Mouse (Mus musculus) layer of hippocampus, adult 2 months (tissue): ENCODE results near the gene Bbx. TPM values are rescaled to one million over a fixed set of nuclear protein-coding genes. Genes with fewer than 3 reads are reported as not detected.

Experiments used
- DNase-seq, 2 experiments: peaks; one replicate each; pipeline ENCODE4 v3.0.0; 2022; ENCODE audit warnings: low spot score in 2 of 2
- H3K27ac ChIP-seq: fragments of 200-600 bp; 2 replicates; pipeline ENCODE4 v1.8.1; 2022
- H3K4me3 ChIP-seq: fragments of 200-600 bp; 2 replicates; pipeline ENCODE4 v1.8.1; 2022; ENCODE audit warnings: mild to moderate bottlenecking
- CTCF ChIP-seq: fragments of 200-600 bp; conservative IDR thresholded peaks from 2 replicates; pipeline ENCODE4 v1.8.1; 2022; ENCODE audit warnings: antibody characterized with exemption, mild to moderate bottlenecking, moderate library complexity
- total RNA-seq, 2 experiments: library from RNA; stranded (reverse); gene quantifications; 2 replicates each; pipeline ENCODE4 v1.2.3; 2021

The Bbx gene
- total RNA-seq, 2 experiments from 2014 or later: 27.5 to 28.4 TPM

DNA sequence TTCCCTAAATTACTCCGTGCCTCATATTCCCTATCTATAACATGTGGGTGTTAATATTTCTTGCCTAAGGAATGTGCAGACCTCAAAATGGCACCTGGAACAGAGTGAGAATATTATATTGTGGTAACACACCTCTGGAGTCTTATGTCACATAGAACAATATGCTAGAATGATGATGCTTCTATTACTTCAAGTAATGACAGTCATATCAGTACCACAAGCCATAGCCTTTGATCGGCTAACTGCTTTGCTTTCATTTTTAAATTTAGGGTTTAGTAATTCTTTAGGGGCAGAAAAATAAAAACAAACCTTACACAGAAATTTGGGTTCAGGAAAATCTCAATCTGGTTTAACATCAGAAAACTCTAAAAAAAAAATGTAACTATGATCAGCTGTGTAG lies 201.6 kb downstream of the Bbx start:
- no peak overlapping the region for H3K4me3 ChIP-seq
- TF ChIP-seq CTCF: no peak
- no peak for DNase-seq
- no peak overlapping the region for H3K27ac ChIP-seq

GRCm38 (mm10) chr16:50228833-50229232 lies 203.4 kb downstream of the Bbx start:
- Histone ChIP-seq H3K27ac (no peak overlapping the region), H3K4me3 (no peak overlapping the region)
- DNase-seq: no peak
- no peak for TF ChIP-seq CTCF

DNA sequence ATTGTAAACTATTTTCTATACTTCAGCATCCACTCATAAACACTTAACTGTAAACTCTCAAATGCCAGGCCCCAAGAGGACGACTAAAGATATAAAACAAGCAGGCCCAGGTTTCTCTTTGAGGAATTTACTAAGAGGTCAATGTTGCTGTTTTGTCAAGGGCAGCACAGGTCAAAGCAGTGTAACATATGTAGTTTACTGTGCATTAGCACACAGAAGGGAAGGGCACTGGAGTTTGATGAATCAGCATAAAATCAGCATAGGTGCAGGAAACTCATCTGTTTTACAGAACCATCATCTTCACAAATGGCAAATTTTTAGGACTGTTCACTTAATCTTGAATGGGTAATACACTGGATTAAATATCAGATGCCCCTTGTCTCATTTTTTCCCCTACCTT lies 205.9 kb downstream of the Bbx start:
- no peak for TF ChIP-seq CTCF

GRCm38 (mm10) chr16:50224946-50225345 lies 207.2 kb downstream of the Bbx start:
- H3K27ac ChIP-seq: no peak overlapping the region
- TF ChIP-seq CTCF: no peak
- DNase-seq: no peak
- H3K4me3 ChIP-seq: no peak overlapping the region

More for the DNA sequence above, 205.9 kb downstream of the Bbx start:
- no peak overlapping the region for H3K4me3 ChIP-seq
- H3K27ac ChIP-seq: no peak overlapping the region
- DNase-seq: no peak

GRCm38 (mm10) chr16:50220734-50221501 lies 211.3 kb downstream of the Bbx start:
- no peak for TF ChIP-seq CTCF
- Histone ChIP-seq H3K27ac (no peak overlapping the region), H3K4me3 (no peak overlapping the region)
- DNase-seq: no peak

DNA sequence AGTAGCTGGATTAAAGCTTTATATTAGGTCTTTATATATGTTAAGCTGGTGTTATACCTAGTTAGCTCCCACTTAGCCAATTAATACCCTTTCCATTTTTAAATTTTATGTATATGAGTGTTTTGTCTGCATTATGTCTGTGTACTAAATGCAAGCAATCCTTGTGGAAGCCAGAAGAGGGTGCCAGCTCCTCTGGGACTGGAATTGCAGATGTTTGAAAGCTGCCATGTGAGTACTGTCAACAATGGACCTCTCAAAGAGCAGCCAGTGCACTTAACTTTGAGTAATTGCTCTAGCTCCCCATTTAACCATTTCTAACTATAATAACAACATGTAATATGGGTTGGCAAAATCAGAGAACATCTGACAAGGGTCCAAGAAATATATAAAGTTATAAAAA lies 215.1 kb downstream of the Bbx start:
- no peak for DNase-seq
- no peak overlapping the region for H3K27ac ChIP-seq
- no peak overlapping the region for H3K4me3 ChIP-seq
- TF ChIP-seq CTCF: peak; percentile 48

- Histone ChIP-seq H3K27ac (no peak overlapping the region), H3K4me3 (no peak overlapping the region)
- no peak for TF ChIP-seq CTCF
- no peak for DNase-seq
Measured at GRCm38 (mm10) chr16:50211727-50212126, 220.5 kb downstream of the Bbx start.

- DNase-seq: no peak
- no peak overlapping the region for H3K27ac ChIP-seq
- no peak overlapping the region for H3K4me3 ChIP-seq
- no peak for TF ChIP-seq CTCF
Measured at GRCm38 (mm10) chr16:50211231-50211630, 221.0 kb downstream of the Bbx start.

- H3K27ac ChIP-seq: no peak overlapping the region
- DNase-seq: no peak
- H3K4me3 ChIP-seq: no peak overlapping the region
- TF ChIP-seq CTCF: no peak
Measured at GRCm38 (mm10) chr16:50210742-50211141, 221.4 kb downstream of the Bbx start.

GRCm38 (mm10) chr16:50204944-50205343 lies 227.2 kb downstream of the Bbx start:
- TF ChIP-seq CTCF: no peak
- no peak overlapping the region for H3K27ac ChIP-seq
- DNase-seq: no peak
- no peak overlapping the region for H3K4me3 ChIP-seq

DNA sequence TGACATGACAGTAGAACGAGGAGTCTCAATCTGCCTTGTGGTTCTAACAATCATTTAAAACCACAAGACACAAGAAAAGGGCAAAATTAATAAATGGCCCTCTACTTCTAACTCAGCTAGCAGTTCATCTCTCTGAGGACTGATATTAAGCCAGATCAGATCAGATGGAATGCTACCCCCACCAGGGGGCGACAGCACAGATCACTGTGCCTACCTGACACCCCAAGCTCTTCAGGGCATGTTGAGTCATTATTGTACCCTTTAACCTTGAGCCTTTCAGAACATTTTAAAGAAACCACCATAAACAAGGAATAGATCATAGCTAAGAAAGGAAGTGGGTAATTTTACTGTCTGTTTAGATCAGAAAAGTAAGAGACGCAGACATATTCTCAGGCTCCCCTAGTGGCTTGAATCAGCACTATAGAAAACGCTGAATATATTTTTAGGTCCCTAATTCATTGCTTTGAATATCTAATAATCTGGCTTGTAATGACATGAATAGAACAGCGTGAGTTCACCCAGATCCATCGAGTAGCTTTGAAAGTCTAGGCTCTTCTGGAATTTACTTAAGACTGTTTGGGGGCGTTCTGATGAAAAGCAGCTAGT lies 230.5 kb downstream of the Bbx start:
- peak; percentile 79 for TF ChIP-seq CTCF
- no peak for DNase-seq
- Histone ChIP-seq H3K4me3 (no peak overlapping the region), H3K27ac (no peak overlapping the region)

GRCm38 (mm10) chr16:50200214-50200613 lies 232.0 kb downstream of the Bbx start:
- H3K4me3 ChIP-seq: no peak overlapping the region
- no peak for TF ChIP-seq CTCF
- no peak overlapping the region for H3K27ac ChIP-seq
- DNase-seq: no peak

DNA sequence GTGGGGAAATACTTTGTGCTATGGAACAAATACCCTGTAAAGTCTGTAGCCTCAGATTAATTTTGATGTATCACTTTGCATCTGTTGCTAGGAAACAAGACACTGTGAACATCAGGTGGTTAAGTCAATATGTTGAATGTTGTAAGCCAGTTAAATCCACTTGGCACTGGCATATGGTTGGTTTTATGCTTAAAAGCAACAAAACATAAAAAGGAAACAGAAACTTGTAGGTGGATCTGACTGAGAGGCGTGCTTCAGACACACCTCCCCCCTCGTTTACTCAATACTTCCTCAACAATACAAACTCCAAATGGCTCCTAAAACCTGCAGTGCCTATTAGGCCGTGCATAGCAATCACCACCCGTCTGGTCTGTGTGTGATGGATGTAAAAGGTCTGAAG lies 236.1 kb downstream of the Bbx start:
- TF ChIP-seq CTCF: no peak
- DNase-seq: peak; percentile 20 to 75
- H3K27ac ChIP-seq: no peak overlapping the region
- no peak overlapping the region for H3K4me3 ChIP-seq

- Histone ChIP-seq H3K4me3 (no peak overlapping the region), H3K27ac (no peak overlapping the region)
- DNase-seq: no peak
- TF ChIP-seq CTCF: no peak
Measured at GRCm38 (mm10) chr16:50192626-50193025, 239.6 kb downstream of the Bbx start.
